Mouse (Mus musculus): ENCODE data around the gene Ppfibp1.

DNA sequence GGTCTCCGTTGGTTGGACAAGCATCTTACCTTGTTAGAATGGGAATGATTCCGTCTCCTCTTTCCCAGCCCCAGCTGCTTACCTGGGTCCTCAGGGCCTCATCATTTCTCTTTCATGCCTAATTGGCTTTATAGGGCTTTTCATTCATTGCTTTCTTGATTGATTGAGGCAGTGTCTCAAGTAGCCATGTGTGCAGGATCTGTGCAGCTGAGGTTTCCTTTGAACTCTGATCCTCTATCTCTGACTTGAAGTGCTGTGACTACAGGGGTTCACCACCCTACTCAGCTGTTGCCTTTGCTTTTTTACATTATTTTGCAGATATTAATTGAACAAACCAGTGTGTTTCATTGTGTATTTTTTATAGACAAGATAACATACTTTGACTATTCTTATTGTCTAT, 40.7 kb downstream of the Ppfibp1 start:
- TF ChIP-seq EP300 (IDR thresholded peaks at IDR 0.05; ENCODE audit: low read depth) (no peak), CTCF (IDR thresholded peaks at IDR 0.05; ENCODE audit: low read depth) (no peak)

Measured in heart, postnatal 0 days (tissue).